Mouse (Mus musculus) left cerebral cortex, adult 2 months (tissue): ENCODE results near the gene Ninj2. TPM values are rescaled to one million over a fixed set of nuclear protein-coding genes. Genes with fewer than 3 reads are reported as not detected.
"Not testable (repeated sequence)": the region's sequence is repeated elsewhere in the genome, so short reads cannot be mapped to it uniquely, and the experiment has no call there.

Source experiments
- DNase-seq, 2 experiments: peaks; one replicate each; pipeline ENCODE4 v3.0.0; 2021 to 2022; ENCODE audit warnings: low spot score in 2 of 2, mixed read lengths in 1 of 2; ENCODE audit errors: extremely low spot score in 1 of 2
- H3K27ac ChIP-seq: fragments of 200-600 bp; 2 replicates; pipeline ENCODE4 v1.8.1; 2022
- H3K4me3 ChIP-seq: fragments of 200-600 bp; 2 replicates; pipeline ENCODE4 v1.8.1; 2022
- CTCF ChIP-seq: fragments of 200-600 bp; IDR thresholded peaks from 2 replicates; pipeline ENCODE4 v1.8.1; 2022; ENCODE audit warnings: antibody characterized with exemption, mild to moderate bottlenecking, moderate library complexity
- intact Hi-C: fragments of 180-260 bp; cut with DNase I; formaldehyde crosslinking; loops from one replicate; pipeline ENCODE4 v1.15.1; 2025
- total RNA-seq, 2 experiments: library from RNA; stranded (reverse); gene quantifications; 2 replicates each; pipeline ENCODE4 v1.2.3; 2021

Gene Ninj2
- total RNA-seq, 2 experiments from 2014 or later = 0.56 to 1.3 TPM

- no peak for TF ChIP-seq CTCF
- no peak overlapping the region for H3K27ac ChIP-seq
- no peak for DNase-seq
- intact Hi-C loops = no loop called here
- no peak overlapping the region for H3K4me3 ChIP-seq
Observed at GRCm38 (mm10) chr6:120079547-120079946, 13.6 kb upstream of the Ninj2 start.

DNA sequence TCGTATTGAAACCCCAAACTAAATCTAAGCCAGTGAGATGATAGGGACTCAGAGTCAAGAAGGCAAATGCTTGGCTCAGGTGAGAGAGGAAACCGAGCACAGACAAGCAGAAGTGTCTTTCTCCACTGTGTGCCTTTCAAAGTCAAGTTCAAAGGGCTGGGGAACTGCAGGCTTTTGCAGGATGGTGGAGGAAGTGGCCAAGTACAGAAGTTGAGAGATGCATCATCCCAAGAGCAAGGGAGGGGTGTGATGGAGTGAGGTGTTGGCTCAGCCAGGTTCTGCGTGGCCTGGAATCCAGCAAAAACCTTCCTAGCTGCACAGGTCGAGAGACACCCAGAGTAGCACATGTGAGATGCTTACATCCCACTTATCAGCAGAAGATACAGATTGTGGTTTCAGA is 11.6 kb upstream of the Ninj2 start:
- TF ChIP-seq CTCF = no peak
- no peak for DNase-seq
- intact Hi-C loops = no loop called here
- Histone ChIP-seq H3K27ac (no peak overlapping the region), H3K4me3 (no peak overlapping the region)

DNA sequence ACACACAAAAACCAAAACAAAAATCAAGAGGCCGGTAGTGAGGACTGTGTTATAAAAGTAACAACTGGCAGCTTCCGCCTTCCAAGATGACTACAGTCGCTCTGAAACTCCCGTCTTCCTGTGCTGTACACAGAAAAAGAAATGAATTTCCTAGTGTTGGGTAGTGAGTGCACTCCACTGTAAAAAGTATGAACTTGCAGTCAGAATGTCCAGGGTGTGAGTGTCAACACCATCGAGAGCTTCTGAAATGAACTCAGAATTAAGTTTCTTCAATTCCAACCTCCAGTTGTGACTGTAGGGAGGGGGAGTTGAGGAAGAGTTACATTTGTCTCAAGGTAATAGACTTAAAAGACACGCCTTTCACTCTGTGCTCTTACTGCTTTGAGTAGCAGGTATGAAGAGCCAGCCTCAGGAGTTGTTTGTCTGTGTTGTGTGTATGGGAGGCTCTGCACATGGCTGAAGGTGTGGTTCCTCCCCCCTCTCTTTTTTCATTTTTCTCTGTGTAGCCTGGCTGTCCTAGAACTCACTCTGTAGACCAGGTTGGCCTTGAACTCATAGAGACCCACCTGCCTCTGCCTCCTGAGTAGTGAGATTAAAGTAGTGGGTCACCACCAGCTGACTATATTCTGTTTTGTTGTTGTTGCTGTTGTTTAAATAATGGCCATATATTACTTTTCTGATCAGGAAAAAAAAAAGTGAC is 10.7 kb upstream of the Ninj2 start:
- Histone ChIP-seq H3K27ac (no peak overlapping the region), H3K4me3 (no peak overlapping the region)
- no peak for DNase-seq
- intact Hi-C loops = no loop called here
- no peak for TF ChIP-seq CTCF

DNA sequence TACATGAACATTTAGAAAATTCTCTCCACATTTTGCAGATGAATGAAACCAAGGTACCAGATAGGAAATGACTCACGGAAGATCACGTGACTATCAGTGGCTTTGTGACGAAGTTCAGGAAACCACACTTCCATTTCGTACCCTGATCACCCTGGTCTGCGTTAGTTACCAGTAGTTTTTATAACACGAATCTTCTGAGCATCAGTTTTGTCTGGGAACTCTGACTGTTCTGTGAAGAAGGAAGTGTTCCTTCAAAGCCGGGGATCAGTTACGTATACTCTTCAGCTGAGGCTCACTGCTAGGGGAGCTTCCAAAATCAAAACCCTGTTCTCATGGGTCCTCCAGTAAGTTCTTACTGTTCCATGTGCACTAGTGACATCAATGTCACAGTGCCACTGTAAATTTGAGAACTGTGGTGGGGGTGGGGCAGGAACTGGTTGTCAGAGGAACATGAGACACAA is 10.2 kb upstream of the Ninj2 start:
- DNase-seq = no peak
- H3K4me3 ChIP-seq = no peak overlapping the region
- H3K27ac ChIP-seq = no peak overlapping the region
- intact Hi-C loops = no loop called here
- no peak for TF ChIP-seq CTCF

GRCm38 (mm10) chr6:120083442-120083841 is 9.7 kb upstream of the Ninj2 start:
- intact Hi-C loops = no loop called here
- DNase-seq = no peak
- no peak overlapping the region for H3K27ac ChIP-seq
- H3K4me3 ChIP-seq = no peak overlapping the region
- no peak for TF ChIP-seq CTCF

- H3K4me3 ChIP-seq = no peak overlapping the region
- DNase-seq = no peak
- TF ChIP-seq CTCF = no peak
- intact Hi-C loops = no loop called here
- H3K27ac ChIP-seq = no peak overlapping the region
Observed at GRCm38 (mm10) chr6:120084983-120085382, 8.2 kb upstream of the Ninj2 start.

GRCm38 (mm10) chr6:120085832-120086231 is 7.3 kb upstream of the Ninj2 start:
- intact Hi-C loops = no loop called here
- Histone ChIP-seq H3K4me3 (no peak overlapping the region), H3K27ac (no peak overlapping the region)
- no peak for DNase-seq
- TF ChIP-seq CTCF = no peak

GRCm38 (mm10) chr6:120087041-120087440 is 6.1 kb upstream of the Ninj2 start:
- intact Hi-C loops, DNase-seq, H3K27ac ChIP-seq: not testable (repeated sequence)

DNA sequence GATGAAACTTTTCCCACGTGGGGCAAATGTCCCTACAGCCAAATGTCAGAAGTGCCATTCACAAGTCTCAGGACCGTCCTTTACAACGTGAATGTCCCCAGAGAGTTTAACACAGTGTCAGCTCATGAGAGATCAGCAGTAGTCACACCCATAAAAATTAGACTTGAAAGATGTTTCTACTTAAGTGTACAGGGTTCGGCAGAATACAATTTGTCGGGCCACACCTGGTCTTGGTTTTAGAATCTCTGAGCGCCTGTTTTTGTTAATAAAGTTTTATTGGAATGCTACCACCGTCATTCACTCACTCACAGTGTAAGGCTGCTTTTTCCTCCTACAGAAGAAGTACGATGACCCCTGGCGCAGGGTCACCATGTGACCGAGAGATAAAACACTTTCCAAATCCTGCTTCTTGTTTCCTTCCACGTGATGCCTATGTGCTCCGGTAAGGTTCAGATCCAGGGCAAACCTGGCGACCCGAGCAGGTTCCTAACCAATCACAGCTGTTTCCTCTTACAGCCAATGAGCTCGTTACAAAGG is 2.4 kb upstream of the Ninj2 start:
- no peak for TF ChIP-seq CTCF
- intact Hi-C loops = no loop called here

More at GRCm38 (mm10) chr6:120087041-120087440, 6.1 kb upstream of the Ninj2 start:
- H3K4me3 ChIP-seq = not testable (repeated sequence)

DNA sequence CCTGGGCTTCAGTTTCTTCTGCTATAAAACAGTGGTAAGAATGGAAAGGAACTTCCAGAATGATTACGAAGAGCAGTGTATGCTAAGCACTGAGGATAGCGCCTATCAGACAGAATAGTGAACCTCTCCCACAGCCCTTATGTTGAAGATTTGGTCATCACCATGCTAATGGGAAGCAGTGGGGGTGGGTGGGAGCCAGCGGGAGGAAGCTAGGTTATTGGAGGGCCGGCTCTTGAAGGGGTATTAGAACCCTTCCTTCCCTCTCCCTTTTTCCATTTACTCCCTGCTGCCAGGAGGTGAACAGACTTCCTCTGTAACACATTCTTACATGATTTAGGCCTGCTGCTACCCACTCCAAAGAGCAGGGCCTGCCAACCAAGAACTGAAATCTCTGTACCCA is 1.2 kb upstream of the Ninj2 start:
- H3K27ac ChIP-seq = no peak overlapping the region
- DNase-seq = no peak
- H3K4me3 ChIP-seq = no peak overlapping the region
- intact Hi-C loops = no loop called here
- TF ChIP-seq CTCF = no peak

More for the DNA sequence above, 2.4 kb upstream of the Ninj2 start:
- no peak overlapping the region for H3K4me3 ChIP-seq
- no peak for DNase-seq
- H3K27ac ChIP-seq = no peak overlapping the region

- Histone ChIP-seq H3K27ac (no peak overlapping the region), H3K4me3 (no peak overlapping the region)
- intact Hi-C loops = no loop called here
- no peak for DNase-seq
- no peak for TF ChIP-seq CTCF
Observed at GRCm38 (mm10) chr6:120094091-120094776, 1.1 kb downstream of the Ninj2 start.

DNA sequence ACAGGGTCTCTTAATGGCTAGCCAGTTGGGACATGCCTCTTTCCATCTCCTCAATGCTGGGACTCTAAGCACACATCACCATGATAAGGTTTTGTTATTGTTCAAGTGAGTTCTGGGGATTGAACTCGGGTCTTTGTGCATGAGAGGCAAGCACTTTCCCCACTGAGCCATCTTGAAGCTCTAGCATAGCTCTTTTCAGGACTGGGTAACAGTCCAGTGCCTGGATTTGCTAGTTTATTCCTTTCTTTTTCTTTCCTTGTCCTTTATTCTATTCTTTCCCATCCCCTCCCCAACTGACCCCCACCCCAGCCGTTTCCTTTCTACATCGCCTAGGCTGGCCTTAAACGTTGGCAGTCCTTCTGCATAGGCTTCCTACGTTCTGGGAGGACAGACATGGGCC is 1.9 kb downstream of the Ninj2 start:
- DNase-seq = no peak
- TF ChIP-seq CTCF = no peak
- intact Hi-C loops = no loop called here
- Histone ChIP-seq H3K27ac (no peak overlapping the region), H3K4me3 (no peak overlapping the region)
